Mouse (Mus musculus) olfactory bulb, adult 2 months (tissue): ENCODE measurements at regions not wholly inside any gene's neighbourhood (a gene's known extent, or its start where the extent isn't known, plus 50 kb on each side); places are given as distances from the start of the nearest gene placed in this dataset.

Source experiments
- CTCF ChIP-seq: fragments of 200-500 bp; IDR thresholded peaks from 2 replicates; pipeline ENCODE4 v1.5.1; 2012; ENCODE audit warnings: low read depth, mild to moderate bottlenecking, low read length, moderate library complexity; ENCODE audit not compliant: insufficient read depth
- POLR2A ChIP-seq: fragments of 200-500 bp; IDR thresholded peaks from 2 replicates; pipeline ENCODE4 v1.6.1; 2012; ENCODE audit warnings: mild to moderate bottlenecking, low read depth, low read length, moderate library complexity; ENCODE audit not compliant: insufficient read depth

DNA sequence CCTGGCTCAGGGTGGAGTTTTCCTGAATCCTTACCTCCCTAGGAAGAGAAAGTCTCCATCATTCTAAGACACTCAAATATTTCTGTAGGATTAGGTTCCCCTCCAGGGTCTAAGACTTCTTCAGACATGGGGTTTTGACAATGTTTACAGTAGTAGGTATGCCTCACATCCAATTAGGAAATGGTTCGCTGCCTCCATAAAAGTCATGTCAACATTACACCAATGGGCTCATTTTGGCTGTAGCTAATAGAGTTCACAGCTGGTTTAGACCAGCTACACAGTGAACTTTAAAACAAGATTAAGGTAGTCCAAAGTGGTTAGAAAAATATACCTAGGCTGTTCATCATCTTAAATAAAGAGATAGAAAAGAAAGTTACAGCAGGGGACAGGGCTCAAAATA lies 113.3 kb downstream of the Car2 start:
- TF ChIP-seq POLR2A, result no peak
- no peak for TF ChIP-seq CTCF
